Mouse (Mus musculus): ENCODE results near the gene Lrrc4c. TPM values are rescaled to one million over a fixed set of nuclear protein-coding genes. Genes with fewer than 3 reads are reported as not detected.

The Lrrc4c gene
- polyA plus RNA-seq, 1 experiment: 0.06 TPM

DNA sequence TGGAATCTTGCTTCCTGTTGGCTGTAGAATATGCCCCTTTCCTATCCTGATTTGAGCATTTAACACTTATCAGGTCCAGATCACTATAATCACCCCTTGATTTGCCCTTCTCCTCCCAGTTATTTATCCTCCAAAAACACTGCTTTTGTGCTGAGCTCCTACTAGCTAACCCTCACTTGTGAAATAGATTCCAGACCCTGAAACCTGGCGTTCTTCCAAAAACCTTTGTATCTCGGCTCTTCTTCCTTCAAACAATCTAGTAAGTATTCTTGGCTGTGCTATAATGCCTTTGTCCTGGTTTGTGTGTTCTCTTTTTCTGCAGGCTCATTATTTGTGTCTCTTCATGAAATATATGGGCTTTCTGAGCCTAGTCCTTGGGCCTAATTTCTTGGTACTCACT lies 1167.6 kb downstream of the Lrrc4c start:
- H3K4me3 ChIP-seq (ENCODE audit: control insufficient read depth, low read depth, low read length): no peak overlapping the region
- no peak overlapping the region for H3K27ac ChIP-seq (ENCODE audit: control insufficient read depth, insufficient read depth, low read depth, low read length)
- TF ChIP-seq POLR2A (IDR thresholded peaks at IDR 0.05; ENCODE audit: control insufficient read depth, low read depth, low read length) (no peak), CTCF (IDR thresholded peaks at IDR 0.05; ENCODE audit: control insufficient read depth, insufficient read depth, insufficient replicate concordance, low read depth, low read length) (no peak)
- no peaks in the 10 kb centered on the region for H3K27me3 ChIP-seq (ENCODE audit: control insufficient read depth, insufficient read depth, low read length)
- no peaks in the 10 kb centered on the region for H3K4me1 ChIP-seq (ENCODE audit: control insufficient read depth, insufficient read depth, low read length)
- no peaks in the 10 kb centered on the region for H3K36me3 ChIP-seq (ENCODE audit: control insufficient read depth, insufficient read depth, low read length)

- H3K27me3 ChIP-seq (ENCODE audit: control insufficient read depth, insufficient read depth, low read length): no peaks in the 10 kb centered on the region
- no peak overlapping the region for H3K4me3 ChIP-seq (ENCODE audit: control insufficient read depth, low read depth, low read length)
- H3K36me3 ChIP-seq (ENCODE audit: control insufficient read depth, insufficient read depth, low read length): no peaks in the 10 kb centered on the region
- H3K27ac ChIP-seq (ENCODE audit: control insufficient read depth, insufficient read depth, low read depth, low read length): no peak overlapping the region
- no peaks in the 10 kb centered on the region for H3K4me1 ChIP-seq (ENCODE audit: control insufficient read depth, insufficient read depth, low read length)
- TF ChIP-seq CTCF (IDR thresholded peaks at IDR 0.05; ENCODE audit: control insufficient read depth, insufficient read depth, insufficient replicate concordance, low read depth, low read length): no peak
- TF ChIP-seq POLR2A (IDR thresholded peaks at IDR 0.05; ENCODE audit: control insufficient read depth, low read depth, low read length): no peak
Measured at GRCm38 (mm10) chr2:97487567-97487966, 1169.6 kb downstream of the Lrrc4c start.

DNA sequence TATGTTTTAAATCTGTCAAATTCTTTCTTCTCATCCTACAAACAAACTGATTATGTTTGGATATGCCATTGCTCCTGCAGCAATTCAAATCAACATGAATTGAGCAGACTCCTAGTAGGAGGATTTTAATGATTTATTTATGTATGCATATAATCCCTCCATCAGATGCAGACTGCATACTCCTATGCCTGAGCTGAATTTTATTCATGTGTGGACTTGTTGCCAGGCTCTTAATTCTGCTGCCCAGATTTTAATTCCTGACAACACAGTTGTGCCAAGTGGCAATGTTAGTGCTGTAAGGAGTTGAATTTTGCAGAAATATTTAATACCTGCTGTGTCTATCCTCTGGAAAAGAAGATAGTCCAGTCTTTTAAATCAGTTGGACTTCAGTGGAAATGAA lies 1179.1 kb downstream of the Lrrc4c start:
- Histone ChIP-seq H3K27me3 (ENCODE audit: control insufficient read depth, insufficient read depth, low read length) (no peaks in the 10 kb centered on the region), H3K27ac (ENCODE audit: control insufficient read depth, insufficient read depth, low read depth, low read length) (no peak overlapping the region), H3K4me1 (ENCODE audit: control insufficient read depth, insufficient read depth, low read length) (no peaks in the 10 kb centered on the region), H3K36me3 (ENCODE audit: control insufficient read depth, insufficient read depth, low read length) (no peaks in the 10 kb centered on the region), H3K4me3 (ENCODE audit: control insufficient read depth, low read depth, low read length) (no peak overlapping the region)
- TF ChIP-seq CTCF (IDR thresholded peaks at IDR 0.05; ENCODE audit: control insufficient read depth, insufficient read depth, insufficient replicate concordance, low read depth, low read length) (no peak), POLR2A (IDR thresholded peaks at IDR 0.05; ENCODE audit: control insufficient read depth, low read depth, low read length) (no peak)

GRCm38 (mm10) chr2:97502501-97502900 lies 1184.5 kb downstream of the Lrrc4c start:
- TF ChIP-seq POLR2A (IDR thresholded peaks at IDR 0.05; ENCODE audit: control insufficient read depth, low read depth, low read length) (no peak), CTCF (IDR thresholded peaks at IDR 0.05; ENCODE audit: control insufficient read depth, insufficient read depth, insufficient replicate concordance, low read depth, low read length) (no peak)
- no peak overlapping the region for H3K4me3 ChIP-seq (ENCODE audit: control insufficient read depth, low read depth, low read length)
- H3K4me1 ChIP-seq (ENCODE audit: control insufficient read depth, insufficient read depth, low read length): no peaks in the 10 kb centered on the region
- H3K27me3 ChIP-seq (ENCODE audit: control insufficient read depth, insufficient read depth, low read length): no peaks in the 10 kb centered on the region
- H3K27ac ChIP-seq (ENCODE audit: control insufficient read depth, insufficient read depth, low read depth, low read length): no peak overlapping the region
- no peaks in the 10 kb centered on the region for H3K36me3 ChIP-seq (ENCODE audit: control insufficient read depth, insufficient read depth, low read length)

DNA sequence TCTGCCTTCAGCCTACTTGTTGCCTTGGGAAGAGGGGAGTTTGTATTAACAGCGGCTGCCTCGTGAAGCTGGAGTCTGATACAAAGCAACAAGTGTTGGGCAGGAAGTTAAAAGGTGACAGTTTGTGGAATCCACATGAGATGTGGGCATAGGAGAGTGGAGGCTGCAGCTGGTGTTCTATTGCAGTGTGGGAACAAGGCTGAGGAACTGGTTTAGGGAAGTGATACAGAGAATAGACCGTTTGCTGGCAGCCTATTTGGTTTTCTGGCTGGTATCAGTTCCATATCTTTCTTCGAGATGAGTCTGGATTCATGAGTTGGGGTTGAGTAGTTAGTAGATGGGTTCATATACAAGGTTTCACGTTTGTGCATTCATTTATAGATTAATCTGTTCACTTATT lies 1186.9 kb downstream of the Lrrc4c start:
- Histone ChIP-seq H3K36me3 (ENCODE audit: control insufficient read depth, insufficient read depth, low read length) (no peaks in the 10 kb centered on the region), H3K27ac (ENCODE audit: control insufficient read depth, insufficient read depth, low read depth, low read length) (no peak overlapping the region), H3K4me1 (ENCODE audit: control insufficient read depth, insufficient read depth, low read length) (no peaks in the 10 kb centered on the region), H3K4me3 (ENCODE audit: control insufficient read depth, low read depth, low read length) (no peak overlapping the region), H3K27me3 (ENCODE audit: control insufficient read depth, insufficient read depth, low read length) (no peaks in the 10 kb centered on the region)
- TF ChIP-seq POLR2A (IDR thresholded peaks at IDR 0.05; ENCODE audit: control insufficient read depth, low read depth, low read length) (no peak), CTCF (IDR thresholded peaks at IDR 0.05; ENCODE audit: control insufficient read depth, insufficient read depth, insufficient replicate concordance, low read depth, low read length) (no peak)

DNA sequence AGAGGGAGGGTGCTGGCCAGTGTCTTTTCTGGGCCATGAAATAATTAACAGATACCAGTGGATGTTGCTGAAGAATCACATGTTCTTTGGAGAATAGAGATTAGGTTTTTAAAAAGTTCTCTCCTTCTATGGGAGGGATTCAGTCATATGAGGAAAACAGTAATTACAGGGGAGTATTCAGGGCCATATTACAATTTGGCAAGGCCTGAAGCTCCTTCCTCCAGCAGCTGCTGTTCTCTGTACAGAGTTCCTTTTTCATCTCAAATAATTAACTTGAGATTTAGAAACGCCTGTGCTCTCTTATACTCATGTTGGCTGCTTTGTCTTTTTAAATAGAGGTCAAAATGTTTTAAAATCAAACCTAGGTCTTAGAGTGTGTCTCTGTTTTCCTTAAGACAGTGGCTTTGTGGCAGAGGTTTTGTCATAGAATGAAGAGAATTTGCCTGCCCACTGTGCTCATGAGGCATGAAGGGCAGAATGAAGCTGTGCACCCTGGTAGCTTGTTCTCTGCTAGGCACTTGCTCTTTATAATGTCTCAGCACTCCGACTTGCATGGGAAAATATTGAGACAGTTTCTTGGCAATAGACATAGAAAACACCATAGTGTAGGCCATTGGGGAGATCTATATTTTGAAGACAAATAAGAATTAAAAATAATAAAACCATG lies 1206.4 kb downstream of the Lrrc4c start:
- no peak overlapping the region for H3K27ac ChIP-seq (ENCODE audit: control insufficient read depth, insufficient read depth, low read depth, low read length)
- no peaks in the 10 kb centered on the region for H3K27me3 ChIP-seq (ENCODE audit: control insufficient read depth, insufficient read depth, low read length)
- H3K4me3 ChIP-seq (ENCODE audit: control insufficient read depth, low read depth, low read length): no peak overlapping the region

DNA sequence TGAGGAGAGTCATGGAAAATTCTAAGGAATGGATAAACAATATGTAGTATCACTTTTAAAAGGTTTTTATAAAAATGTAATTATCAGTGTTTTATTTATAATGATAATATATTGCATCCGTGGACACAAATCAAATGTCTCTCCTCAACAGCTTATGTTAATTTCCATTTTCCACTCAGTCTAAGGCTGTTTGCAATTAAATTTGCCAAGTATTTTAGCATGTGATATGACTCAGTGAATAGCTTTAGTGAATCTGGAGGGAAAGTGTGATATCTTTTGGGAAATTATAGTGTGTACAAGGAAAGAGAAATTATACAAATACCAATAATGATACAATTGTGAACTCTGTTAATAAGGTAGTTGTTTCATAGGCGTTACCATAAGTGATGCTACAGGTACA lies 1207.1 kb downstream of the Lrrc4c start:
- no peaks in the 10 kb centered on the region for H3K4me1 ChIP-seq (ENCODE audit: control insufficient read depth, insufficient read depth, low read length)
- TF ChIP-seq POLR2A (IDR thresholded peaks at IDR 0.05; ENCODE audit: control insufficient read depth, low read depth, low read length) (no peak), CTCF (IDR thresholded peaks at IDR 0.05; ENCODE audit: control insufficient read depth, insufficient read depth, insufficient replicate concordance, low read depth, low read length) (no peak)
- H3K27me3 ChIP-seq (ENCODE audit: control insufficient read depth, insufficient read depth, low read length): no peaks in the 10 kb centered on the region
- H3K36me3 ChIP-seq (ENCODE audit: control insufficient read depth, insufficient read depth, low read length): no peaks in the 10 kb centered on the region
- no peak overlapping the region for H3K27ac ChIP-seq (ENCODE audit: control insufficient read depth, insufficient read depth, low read depth, low read length)
- H3K4me3 ChIP-seq (ENCODE audit: control insufficient read depth, low read depth, low read length): no peak overlapping the region

More for the DNA sequence above, 1206.4 kb downstream of the Lrrc4c start:
- Histone ChIP-seq H3K4me1 (ENCODE audit: control insufficient read depth, insufficient read depth, low read length) (no peaks in the 10 kb centered on the region), H3K36me3 (ENCODE audit: control insufficient read depth, insufficient read depth, low read length) (no peaks in the 10 kb centered on the region)
- TF ChIP-seq CTCF (IDR thresholded peaks at IDR 0.05; ENCODE audit: control insufficient read depth, insufficient read depth, insufficient replicate concordance, low read depth, low read length) (no peak), POLR2A (IDR thresholded peaks at IDR 0.05; ENCODE audit: control insufficient read depth, low read depth, low read length) (no peak)
